Mouse (Mus musculus) layer of hippocampus, adult 18-20 months (tissue): ENCODE data around the gene Nav2. TPM values are rescaled to one million over a fixed set of nuclear protein-coding genes. Genes with fewer than 3 reads are reported as not detected.

Experiments used
- DNase-seq, 2 experiments: peaks; one replicate each; pipeline ENCODE4 v3.0.0; 2022; ENCODE audit warnings: low spot score in 2 of 2
- total RNA-seq, 2 experiments: library from RNA; stranded (reverse); gene quantifications; 2 replicates each; pipeline ENCODE4 v1.2.3; 2021

Gene Nav2
- total RNA-seq, 2 experiments from 2014 or later = 66.2 to 73.7 TPM

DNA sequence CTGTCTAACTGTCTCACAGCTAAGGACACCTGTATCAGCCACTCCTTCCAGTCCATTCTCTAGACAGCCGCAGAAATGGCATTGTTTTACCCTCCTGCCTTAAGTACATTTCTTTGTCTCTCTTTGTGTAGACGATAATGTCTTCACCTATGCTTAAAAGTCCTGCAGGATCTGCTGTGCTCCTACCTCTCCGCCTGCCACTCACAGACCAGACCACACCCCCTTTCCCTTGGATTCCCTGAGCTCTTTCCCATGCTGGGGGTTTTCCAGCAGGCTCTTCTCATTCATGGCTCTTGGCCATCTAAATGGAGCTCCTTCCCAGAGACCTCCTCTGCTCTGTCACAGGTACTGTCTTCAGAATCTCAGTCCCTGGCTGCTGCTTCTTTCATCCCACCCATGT lies 408.1 kb downstream of the Nav2 start:
- no peak for DNase-seq

DNA sequence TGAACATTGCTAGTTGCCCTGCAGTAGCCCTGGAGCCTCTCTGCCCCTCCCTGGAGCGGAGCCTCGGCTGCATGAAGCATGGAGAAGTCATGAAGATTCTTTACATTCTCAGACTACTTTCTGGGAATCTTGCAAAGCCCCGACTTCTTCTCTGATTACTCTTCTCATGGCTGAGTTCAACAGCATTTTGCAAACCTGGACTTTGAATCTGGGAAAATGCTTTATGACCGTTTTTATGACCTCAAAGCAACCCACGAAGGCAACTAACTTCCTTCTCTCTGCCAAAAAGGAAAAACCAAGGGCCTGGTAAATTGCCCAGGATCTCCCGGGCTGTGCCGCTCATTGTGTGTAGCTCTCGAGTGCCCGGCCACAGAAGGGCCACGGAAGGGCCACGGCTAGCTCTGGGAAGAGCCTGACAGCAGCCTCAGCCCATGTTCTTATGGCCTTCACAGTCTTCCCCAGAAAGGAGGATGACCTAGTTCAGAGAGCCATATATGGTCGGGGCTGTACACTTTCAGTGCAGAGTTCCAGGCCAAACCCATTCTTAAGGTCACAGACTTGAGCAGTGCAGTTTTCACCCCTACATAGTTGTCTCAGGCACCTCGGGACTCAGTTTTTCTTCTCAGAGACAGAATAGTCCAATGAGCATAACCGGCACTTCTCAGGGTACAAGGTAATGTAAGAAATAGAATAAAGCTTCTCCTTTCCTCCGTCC lies 409.8 kb downstream of the Nav2 start:
- DNase-seq = no peak

DNA sequence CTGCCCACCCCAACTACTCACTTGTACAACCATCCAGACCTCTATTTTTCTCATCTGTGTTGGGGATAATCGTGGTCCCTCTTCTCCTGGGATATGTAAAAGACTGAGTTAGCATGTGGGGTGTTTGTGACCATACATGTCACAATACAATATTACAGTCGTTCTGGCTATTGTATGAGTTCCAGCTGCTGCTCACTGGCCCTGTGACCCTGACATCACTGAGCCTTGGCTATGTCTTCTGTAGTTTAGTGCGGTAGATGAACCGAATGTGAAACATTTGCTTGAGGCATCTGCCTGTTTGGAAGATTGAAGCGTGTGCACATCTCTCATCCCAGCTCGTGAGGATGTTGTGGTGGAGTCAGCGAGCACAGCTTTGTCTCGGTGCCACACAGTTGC lies 410.4 kb downstream of the Nav2 start:
- DNase-seq = no peak

DNA sequence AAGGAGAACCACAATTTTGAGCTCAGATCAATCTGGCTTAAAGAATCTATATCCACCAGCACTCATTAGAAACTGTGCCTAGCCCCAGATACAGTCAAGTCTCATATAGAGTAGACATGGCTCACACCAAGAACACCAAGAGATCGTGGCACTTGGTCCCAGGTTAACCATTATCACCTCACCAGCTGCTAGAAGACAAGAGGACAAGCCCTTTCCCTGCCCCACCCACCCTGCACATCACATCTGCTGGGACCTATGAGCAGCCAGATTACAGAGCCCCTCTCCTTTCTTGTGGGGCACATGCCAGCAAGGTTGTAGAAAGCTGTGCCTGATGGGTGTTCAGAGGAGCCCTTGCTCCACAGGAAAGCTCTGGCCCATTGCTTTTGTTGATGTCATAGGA lies 411.5 kb downstream of the Nav2 start:
- no peak for DNase-seq

DNA sequence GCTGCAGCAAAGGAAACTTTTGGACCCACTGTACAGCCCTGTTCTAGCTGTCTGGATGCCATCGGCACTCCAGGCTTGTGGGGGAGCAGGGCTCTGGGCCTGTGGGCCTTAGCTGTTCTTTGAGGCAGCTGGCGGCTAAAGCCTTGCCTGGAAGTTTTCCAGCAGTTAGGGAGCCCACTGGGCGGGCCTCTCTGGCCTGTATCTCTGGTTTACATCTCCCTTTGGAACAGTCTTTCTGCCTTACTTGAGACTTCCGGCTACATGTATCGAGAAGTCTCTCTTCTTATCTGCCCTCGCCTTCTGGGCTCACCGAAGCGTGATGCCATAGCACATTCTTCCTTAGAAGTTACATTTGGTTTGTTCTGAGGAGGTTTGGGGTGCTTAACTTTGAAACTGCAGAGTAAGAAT lies 412.6 kb downstream of the Nav2 start:
- no peak for DNase-seq

DNA sequence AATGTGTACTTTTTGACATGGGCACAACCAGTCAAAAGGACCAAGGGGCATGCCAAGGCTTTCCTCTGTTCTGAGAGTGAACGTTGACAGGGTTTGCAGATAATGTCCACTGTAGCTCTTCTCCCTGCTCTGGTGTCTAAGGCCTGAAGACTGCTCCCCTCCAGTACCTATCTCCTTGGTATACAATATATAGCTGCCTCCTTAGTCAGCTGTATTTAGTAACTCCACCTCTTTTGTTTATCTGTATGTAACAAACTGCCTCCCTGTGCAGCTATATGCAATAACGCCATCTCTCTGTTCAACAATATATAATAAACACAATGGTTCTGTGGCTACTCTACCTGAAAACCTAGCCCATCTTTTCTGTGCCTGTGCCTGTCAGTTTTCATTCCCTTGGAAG lies 413.7 kb downstream of the Nav2 start:
- DNase-seq = no peak

DNA sequence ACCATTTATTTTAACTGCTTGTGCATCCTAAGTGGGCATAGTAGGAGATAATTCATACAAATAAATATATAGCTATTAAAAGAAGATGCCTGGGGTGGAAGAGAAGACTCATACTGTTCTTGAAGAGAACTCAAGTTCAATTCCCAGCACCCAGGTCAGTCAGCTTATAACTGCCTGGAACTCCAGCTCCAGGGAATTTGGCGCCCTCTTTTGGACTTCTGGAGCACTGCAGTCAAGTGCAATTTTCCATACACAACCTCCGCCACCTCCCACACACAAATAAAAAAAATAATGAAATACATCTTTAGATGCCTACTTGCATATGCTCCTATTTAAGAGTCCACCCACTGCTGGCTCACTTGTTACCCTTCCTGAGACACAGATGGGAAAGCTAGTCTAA lies 416.1 kb downstream of the Nav2 start:
- no peak for DNase-seq

DNA sequence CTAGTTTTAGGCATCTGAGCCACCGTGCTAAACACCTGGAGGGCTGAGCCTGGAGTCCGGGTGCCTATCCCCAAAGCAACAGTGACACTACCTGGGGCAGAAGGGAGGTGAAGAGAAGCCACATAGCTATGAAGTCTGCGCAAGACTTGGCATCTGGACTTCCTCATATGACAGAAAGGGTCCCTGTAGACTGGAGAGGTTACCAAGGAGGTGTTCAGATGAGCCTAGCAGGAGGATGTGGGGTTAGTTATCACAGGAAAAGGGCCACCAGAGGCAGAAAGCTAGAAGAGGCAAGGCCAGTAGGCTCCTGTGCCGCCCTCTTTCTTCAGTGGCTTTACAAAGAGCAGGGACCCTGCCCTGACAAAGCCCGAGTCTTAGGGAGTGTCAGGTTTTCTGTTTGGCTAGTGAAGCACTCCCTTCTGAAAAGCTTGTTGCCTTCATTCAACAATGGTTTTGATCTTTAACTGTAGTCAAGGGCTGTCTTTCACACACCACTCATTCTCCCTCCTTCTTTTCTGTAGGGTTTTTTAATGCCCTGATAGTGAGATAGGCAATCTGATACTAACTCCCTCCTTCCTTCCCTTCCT lies 417.7 kb downstream of the Nav2 start:
- DNase-seq = no peak

DNA sequence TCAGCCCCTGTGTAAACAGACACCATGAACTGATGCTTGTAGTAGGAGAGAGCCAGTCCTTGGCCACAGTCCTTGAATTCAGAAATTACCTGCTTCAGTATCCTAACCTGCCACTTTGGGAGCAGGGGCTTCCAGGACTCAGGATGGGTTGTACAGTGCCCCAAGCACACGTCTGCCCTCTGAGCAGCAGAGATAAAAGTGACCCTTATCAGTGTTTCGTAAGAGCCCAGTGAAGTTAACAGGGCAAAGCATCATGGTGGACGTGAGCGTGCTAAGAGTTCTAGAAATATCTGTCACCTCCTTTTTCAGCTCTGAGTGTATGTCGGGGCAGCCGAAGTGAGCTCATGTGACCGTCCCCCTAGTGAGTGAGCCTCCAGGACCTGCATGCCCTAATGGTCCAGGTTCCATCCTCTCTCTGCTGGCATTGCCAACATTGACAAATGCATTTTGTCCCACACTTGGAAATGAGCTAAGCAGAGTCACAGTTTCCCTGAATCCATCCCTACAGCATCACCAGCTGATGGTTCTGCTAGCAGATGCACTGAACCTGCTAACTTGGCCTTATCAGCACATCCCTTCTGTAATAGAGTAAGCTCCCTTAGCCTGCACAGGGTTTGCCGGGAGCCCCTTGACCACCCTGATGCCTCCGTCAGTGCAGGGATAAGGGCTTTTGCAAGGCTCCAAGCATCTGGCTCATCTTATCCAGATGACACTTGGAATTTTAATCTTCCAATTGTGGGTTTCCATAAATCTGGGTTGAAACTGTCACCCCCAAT lies 418.6 kb downstream of the Nav2 start:
- DNase-seq = no peak

DNA sequence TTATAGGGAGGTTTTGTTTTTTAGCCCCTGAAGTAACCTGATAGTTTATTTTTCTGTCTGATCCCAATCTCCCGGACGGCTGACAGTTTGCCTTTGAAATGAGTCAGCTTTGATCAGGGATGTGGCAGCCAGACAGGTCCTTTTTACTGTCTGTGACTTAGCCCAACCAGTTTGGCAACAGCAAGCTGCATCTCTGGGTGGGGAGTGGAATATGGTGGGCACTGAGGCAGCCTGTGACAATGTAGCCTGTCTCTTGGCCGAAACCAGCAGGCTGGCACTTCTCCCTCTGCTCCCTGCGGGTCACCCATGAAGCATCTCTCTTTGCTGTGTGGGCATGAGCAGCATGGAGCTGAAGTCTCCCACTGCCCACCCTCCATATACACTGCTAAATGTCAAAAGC lies 421.7 kb downstream of the Nav2 start:
- no peak for DNase-seq

DNA sequence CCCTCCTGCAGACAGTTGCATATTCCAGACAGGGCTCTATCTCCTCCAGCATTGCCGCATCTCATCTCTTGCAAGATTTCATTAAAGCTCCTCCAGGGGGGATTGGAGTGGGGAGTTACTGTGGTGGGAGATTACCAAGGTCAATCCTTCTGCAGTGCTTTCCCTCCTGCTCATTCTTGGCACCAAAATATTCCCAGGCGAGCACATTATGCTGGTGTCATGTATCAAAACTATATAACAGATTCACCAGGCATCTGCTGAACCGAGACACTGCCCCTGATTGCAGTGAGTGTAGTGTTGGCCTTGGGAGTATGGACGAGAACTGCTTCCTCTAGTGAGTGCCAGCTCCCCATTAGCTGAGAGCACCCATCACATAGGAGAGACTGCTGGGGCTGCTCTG lies 423.4 kb downstream of the Nav2 start:
- no peak for DNase-seq

DNA sequence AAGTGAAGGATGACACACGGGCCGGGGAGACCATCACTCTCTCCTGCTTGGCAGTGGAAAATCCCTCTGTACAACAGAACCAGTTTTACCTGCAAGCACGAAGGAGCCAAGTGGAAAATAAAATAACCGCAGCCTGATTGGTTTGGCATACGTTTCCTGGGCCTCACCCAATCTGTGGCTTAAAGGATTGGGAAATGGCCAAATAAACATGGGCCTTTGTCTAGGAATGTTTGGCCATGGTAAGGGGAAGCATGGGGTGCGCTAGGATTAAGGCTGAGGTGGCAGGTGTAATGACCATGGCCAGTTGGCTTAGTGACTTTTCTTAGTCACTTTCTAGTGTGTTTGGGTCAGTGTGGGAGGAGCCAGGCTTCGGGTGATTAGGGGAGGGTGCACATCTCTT lies 424.1 kb downstream of the Nav2 start:
- DNase-seq = no peak

DNA sequence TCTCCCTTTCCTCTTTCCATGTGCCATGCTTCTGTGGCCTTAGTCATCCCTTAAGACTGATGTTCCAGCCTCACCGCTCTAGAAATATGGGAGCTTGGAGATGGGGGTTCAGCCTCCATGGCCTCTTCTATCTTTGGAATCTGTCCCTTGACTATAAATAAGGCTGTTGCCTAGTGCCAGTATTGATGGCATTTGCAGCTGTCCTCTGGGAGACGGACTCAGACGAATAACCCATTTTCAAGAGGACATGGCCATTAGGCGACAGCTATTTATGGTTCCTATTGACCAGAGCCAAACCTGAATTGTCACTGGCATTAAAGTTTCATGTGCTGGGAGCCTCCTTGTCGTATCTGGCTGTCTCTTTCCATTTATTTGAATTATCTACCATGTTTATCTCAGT lies 425.6 kb downstream of the Nav2 start:
- DNase-seq = no peak

DNA sequence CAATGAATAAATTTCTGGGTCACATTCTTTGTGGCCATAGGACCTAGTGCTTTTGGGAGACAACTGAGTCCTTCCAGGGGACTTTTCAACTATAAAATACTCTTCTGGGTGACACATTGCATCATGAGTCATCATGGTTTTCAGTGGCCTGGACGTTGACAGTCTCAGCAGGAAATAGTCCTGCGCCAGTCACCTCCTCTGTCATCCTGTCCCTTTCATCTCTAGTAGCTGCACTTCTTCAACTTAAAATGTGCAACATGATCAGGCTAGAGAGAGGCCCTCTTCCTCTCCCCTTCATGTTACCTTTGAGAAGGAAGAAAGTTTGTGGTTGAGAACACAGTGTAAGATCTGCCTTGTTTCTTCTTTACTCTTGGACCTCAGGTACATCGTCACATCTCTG lies 426.5 kb downstream of the Nav2 start:
- no peak for DNase-seq

DNA sequence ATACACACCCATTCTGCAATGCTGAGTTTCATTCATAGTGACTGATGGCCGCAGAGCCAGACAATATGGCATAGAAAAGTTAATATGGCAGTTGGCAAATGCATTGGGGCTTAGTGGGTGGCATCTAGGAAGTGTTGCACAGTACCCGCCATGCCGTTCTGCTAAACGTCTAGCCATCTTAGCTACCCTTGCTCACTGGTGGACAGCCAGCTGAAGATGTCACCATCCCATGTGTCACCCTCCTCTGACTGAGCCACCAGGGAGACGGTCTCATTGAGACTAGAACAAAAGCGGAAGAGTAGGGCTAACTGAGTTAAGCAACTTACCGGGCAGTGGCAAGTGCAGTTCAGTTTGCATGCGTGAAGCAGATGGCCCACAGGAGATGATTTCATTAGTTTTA lies 428.2 kb downstream of the Nav2 start:
- no peak for DNase-seq

DNA sequence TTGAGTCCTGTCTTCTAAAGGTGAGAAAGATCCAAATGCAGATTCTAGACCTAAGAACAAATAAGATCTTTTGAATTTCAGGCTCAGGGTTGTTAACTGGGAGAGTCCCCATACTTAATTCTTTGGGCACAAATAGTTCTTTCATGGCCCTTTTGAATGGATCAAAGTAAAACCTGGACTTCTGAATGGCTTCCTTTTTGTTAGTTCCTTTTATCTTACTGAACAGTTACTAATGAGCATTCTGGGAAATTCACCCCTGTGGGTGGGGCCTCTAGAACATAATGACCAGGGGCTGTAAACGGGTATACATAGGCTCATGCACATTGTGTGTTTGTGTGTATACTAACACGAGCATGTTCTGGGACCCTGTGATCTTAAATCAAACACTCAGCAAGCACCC lies 429.2 kb downstream of the Nav2 start:
- DNase-seq = no peak

DNA sequence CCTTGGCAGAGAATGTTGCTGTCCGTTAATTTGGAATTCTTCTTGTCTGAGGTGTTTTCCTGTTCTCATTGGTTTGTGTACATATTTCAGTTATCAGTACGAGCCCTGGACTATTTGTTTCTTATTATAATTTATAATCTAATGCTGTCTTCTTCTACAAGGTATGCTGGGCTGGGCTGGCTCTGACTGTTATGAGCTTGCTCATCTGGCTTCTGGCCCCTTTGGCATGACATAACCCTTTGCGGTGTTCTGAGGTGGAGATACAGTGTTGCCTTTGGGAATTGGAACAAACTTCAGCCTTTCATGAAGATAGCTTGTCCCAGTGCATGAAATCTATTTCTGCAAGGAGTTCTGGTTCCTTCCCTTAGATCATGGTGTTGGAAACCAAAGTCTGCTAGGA lies 431.4 kb downstream of the Nav2 start:
- no peak for DNase-seq

DNA sequence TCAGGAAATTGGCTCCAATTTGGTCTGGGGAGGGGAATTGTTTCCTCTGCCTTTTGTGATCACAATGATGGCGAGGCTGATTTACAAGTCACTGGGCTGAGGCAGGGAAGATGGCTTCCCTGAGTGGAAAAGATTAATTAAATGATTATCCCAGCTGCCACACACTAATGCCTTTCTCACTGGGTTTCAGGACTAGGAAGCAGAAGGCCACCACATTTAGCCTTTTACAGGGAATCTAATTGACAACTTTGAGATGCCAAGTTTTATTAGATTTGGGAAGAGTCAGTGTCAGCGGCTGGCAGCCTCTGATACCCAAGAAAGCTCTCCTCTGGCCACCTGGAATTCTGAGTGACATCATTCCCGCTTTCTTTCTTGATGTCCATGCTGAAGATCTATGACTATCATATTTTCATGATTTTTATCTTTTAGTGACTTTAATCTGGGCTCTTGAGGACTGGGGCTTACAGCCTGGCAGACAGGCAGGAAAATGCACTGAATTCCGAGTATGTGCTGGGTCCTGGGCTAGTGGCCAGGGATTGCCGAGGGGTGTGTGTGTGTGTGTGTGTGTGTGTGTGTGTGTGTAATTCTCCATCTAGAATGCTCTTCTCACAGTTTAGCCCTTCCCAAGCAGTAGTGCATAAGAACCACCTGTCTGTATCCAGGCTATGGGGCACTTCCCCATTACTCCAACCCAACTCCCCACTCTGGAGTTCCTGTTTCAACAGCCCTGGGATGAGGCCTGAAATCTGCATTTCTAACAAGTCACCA lies 432.8 kb downstream of the Nav2 start:
- no peak for DNase-seq

DNA sequence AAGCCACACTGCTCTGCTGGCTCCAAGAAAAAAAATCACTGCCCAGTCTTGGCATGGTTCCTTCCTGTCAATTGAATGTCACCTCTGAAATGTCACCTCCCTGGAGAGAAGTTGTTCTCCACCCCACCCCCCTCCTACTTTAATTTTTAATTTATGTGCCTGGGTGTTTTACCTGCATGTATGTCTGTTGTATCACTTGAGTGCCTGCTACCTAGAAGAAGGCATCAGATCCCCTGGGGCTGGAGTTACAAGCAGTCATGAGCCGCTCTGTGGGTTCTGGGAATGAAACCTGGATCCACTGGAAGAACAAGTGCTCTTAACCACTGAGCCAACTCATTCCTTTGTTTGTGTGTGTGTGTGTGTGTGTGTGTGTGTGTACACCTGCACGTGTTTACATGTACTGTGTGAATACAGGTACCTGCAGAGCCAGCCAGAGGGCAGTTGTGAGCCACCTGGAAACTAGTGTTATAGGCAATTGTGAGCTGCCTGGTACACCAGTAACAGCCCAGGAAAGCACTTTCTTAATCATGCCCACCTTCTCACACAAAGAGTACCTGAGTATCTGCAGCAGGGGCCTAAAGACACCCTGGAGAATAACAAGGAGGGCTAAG lies 433.5 kb downstream of the Nav2 start:
- DNase-seq = no peak

DNA sequence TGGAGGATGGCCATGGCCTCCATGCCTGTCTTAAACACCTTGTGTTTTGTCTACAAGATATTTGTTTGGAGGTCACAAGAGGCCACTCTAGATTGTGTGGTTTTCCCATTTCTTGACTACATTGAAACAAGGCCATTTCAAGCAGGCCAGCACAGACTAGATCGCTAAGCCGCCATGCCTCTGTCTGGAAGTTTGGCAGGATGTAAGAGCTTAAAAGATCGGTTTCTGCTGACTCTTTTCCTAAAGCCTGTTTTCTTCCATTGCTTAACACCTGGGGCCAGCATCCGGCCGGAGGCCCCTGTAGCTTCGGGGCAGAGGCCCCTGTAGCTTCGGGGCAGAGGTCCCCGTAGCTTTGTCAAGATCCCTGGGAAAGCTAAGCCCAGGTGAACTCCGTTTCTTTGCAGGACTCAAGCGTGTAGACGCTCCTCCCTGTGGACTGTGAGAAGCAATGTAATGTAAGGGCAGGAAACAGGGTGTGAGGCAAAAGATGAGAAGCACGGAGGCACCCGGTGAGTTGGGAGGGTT lies 434.1 kb downstream of the Nav2 start:
- DNase-seq = no peak

DNA sequence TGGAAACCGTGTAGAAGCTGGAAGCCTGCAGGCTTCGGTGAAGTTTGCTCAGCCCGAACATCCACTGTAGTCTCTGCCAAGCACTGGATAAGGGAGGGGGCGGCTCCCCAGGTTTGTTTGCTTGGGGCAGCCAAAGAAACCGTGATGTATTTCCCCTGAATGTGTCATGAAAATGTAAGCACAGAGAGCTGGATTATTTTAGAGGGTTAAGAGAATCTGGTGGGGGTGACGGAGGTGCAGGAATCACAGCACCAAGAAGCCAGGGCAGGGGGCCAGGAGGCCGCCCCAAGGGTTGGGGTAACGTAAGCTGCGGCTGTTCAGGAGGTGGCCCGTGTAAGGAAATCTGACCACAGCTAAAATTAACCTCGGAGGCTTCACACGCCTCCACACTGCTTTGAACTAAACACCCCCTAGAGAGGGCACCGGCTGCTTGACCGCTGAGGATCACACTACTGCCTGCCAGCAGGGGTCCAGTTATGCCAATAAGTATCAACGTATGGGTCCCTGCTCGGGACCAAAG lies 434.6 kb downstream of the Nav2 start:
- no peak for DNase-seq
